Mouse (Mus musculus): ENCODE data around the gene Gm4763.
"Not testable (repeated sequence)": the region's sequence is repeated elsewhere in the genome, so short reads cannot be mapped to it uniquely, and the experiment has no call there.

Gm4763 gene

GRCm38 (mm10) chr7:24726808-24727207 lies at the start of gene Gm4763:
TSS of gene Gm4763 (minus strand) at chr7:24726908.
- not testable (repeated sequence) for DNase-seq (ENCODE audit: low spot score)

DNA sequence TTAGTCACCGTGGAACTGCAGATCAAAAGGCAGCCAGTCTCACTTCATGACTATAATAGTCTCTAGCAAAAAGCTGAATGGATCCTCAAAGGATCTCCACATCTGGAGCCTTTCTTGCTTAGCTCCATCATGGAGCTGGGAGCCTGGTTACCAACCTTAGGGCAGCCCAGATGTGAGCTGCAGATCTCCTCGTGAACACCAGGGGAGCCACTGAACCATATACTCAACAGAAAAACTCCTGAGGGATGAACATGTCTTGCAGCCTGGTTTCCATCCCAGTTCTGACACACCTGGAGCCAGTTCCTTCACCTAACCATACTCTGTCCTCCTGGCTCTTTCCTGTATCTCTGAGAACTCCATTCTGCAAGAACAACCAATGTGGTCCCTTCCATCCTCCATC lies 49.4 kb upstream of the Gm4763 start:
- DNase-seq (ENCODE audit: low spot score) = no peak

GRCm38 (mm10) chr7:24773942-24774535 lies 47.3 kb upstream of the Gm4763 start:
- no peak for DNase-seq (ENCODE audit: low spot score)

GRCm38 (mm10) chr7:24771361-24771760 lies 44.7 kb upstream of the Gm4763 start:
- DNase-seq (ENCODE audit: low spot score) = no peak

- DNase-seq (ENCODE audit: low spot score) = no peak
These were observed 35.9 kb upstream of the Gm4763 start for GRCm38 (mm10) chr7:24762574-24762973.

GRCm38 (mm10) chr7:24761161-24761560 lies 34.5 kb upstream of the Gm4763 start:
- no peak for DNase-seq (ENCODE audit: low spot score)

GRCm38 (mm10) chr7:24760211-24760610 lies 33.5 kb upstream of the Gm4763 start, which contains the start of gene Cd177:
TSS of gene Cd177 (minus strand) at chr7:24760311.
- no peak for DNase-seq (ENCODE audit: low spot score)

DNA sequence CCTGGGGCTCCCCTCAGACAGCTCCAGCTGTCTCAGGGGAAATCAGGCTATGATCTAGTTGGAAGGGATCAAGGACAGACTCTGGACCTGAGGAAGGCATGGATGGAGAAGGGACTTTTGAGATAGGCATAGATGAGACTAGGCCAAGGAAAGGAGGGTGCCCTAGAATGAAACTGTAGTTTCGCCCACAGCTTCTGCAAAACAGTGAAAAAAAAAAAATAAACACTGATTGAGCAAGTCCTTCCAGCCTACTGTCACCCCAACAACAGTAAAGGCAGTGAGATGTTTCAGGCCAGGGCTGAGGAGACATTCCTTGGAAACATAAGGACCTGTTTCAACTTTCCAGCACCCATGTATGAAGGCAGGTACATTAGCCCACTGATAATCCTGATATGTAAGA lies 31.8 kb upstream of the Gm4763 start:
- DNase-seq (ENCODE audit: low spot score) = no peak

GRCm38 (mm10) chr7:24753476-24753875 lies 26.8 kb upstream of the Gm4763 start:
- no peak for DNase-seq (ENCODE audit: low spot score)

- DNase-seq (ENCODE audit: low spot score) = no peak
These were observed 24.9 kb upstream of the Gm4763 start for GRCm38 (mm10) chr7:24751610-24752009.

DNA sequence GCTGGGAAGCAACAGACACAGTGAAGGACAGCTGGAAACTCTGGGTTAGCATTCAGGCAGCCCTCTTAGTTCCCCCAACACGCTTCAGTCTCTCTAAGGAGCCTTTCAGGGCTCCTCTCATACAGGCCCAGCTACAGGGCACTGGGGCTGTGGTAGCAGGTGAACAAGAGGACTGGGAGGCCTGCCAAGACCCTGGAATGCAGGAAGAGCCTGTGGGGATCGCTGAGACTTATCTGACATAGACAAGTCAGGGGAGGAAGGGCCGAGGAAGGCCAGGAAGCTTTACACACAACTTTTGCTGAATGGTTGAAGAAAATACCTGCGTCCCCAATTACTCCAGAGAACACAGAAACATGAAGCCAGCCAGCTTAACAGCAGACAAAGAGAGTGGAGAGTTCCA lies 24.0 kb upstream of the Gm4763 start:
- no peak for DNase-seq (ENCODE audit: low spot score)

- no peak for DNase-seq (ENCODE audit: low spot score)
These were observed 9.4 kb upstream of the Gm4763 start for GRCm38 (mm10) chr7:24735970-24736670.

DNA sequence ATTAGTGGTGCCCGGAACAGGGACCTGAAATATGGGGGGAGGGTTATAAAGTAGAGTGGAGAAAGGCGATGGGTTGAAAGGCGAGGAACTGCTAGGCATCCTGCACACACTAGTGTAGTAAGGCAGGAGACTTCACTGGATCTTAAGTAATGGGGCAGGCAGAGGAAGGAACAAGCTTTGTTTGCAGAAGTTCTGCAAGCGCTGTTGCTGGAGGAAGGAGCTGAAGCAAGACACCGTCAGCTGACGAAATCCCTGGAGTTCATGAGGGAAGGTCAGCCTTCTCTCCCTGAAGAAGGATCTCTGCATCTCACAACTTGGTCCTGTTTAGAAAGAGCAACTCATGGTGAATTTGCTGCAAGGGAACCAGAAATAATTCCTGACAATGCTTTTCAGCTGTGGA lies 11.7 kb downstream of the Gm4763 start:
- no peak for DNase-seq (ENCODE audit: low spot score)

DNA sequence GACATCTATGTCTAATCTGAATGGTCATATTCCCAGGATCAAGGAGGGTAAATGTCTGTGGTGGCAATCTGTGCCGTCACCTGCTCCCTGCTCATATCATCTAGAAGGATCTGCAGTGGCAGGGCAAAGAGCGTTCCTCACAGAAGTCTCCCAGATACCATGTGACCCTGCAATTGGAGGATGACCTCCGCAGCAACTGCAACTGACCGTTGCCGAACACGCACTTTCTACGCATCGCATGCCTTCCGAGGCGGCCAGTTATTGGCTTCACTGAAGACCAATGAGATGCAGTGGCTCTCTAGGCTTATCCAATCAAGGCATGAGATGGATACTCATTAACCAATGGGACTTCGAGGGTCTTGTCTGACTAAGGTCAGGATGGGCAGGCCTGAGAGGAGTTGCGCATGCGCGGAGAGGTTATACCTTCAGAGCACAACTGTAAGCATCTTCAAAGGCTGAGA lies 17.8 kb downstream of the Gm4763 start, which contains the start of gene BC049730:
Gene BC049730, plus strand, starts transcription at position 411 of the 461 bp plus-strand sequence.
- no peak for DNase-seq (ENCODE audit: low spot score)

DNA sequence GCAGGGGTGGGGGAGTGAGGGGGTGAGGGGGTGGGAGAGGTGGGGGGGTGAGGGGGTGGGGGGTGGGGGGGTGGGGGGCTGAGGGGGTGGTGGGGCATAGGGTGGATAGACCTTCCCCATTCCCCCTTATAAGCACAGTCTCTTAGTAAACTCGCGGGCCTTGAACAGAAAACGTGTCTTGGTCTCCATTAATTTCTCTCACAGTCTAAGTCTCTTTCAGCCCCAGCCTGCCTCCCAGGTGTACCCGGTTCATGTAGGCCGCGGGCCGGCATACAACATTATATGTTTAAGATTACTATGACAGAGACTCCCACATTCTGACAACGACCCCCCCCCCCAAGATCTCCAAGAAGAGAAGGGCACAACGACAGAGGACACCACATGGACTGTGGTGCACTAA lies 23.9 kb downstream of the Gm4763 start:
- DNase-seq (ENCODE audit: low spot score) = not testable (repeated sequence)

DNA sequence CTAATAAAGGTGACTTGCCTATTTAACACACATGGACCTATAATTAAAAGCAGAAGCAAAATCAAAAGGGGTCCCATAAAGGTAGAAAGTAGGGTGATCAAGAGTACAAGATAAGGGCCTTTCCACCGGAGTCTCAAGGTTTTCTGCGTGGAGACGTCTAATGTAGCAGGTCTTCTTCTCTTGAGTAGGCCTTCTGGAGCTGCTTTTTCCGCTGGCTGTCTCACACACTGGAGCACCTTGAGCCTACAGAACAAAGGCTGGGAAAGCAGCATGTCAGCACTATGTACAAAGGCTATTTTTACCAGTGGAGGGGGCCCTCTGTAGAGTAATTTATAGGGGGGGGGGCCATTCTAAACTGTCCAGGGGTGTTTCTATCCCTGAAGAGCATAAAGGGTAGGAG lies 28.8 kb downstream of the Gm4763 start:
- not testable (repeated sequence) for DNase-seq (ENCODE audit: low spot score)

- not testable (repeated sequence) for DNase-seq (ENCODE audit: low spot score)
These were observed 34.0 kb downstream of the Gm4763 start for GRCm38 (mm10) chr7:24692693-24693092.

DNA sequence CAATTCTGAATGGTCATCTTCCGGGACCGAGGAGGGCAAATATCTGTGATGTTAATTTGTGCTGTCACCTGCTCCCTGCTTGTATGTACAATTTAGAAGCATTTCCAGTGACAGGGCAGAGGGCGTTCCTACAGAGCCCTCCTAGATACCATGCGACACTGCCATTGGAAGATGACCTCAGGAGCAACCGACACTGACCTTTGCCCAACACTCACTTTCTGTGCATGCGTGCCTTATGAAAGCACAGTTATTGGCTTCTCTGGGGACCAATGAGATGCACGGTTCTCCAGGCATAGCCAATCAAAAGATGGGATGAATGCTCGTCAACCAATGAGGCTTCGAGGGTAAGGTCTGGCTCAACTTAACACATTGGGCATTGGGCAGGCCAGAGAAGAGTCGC lies 39.2 kb downstream of the Gm4763 start:
- not testable (repeated sequence) for DNase-seq (ENCODE audit: low spot score)

- DNase-seq (ENCODE audit: low spot score) = not testable (repeated sequence)
These were observed 42.6 kb downstream of the Gm4763 start for GRCm38 (mm10) chr7:24684121-24684520.

GRCm38 (mm10) chr7:24676575-24676974 lies 50.1 kb downstream of the Gm4763 start, which contains the start of gene Tex101:
TSS of gene Tex101 (minus strand) at chr7:24676675.
- no peak for DNase-seq (ENCODE audit: low spot score)

DNA sequence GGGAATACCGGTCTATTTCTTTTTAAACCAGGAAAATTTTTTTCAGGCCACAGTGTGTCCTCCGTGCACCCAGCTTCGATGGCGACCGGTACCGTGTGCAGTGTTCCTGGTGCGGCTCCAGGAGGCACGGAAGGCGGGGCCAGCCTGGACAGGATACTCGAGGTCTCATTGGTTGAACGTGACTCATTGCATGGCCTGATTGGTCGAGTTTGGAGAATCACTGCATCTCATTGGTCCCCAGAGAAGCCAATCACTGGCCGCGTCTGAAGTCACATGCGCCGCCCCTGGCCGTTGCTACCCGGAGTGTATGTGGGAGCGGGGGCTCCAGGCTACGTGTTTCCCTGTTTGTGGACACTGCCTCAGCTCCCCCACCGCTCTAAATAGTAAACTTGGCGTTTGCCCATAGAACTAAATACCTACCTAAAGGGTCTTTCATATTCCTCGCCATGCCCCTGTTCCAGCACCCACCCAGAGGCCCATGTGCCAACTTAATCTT lies 54.7 kb downstream of the Gm4763 start:
- DNase-seq (ENCODE audit: low spot score) = no peak

Measured in left cerebral cortex, adult 11 months (tissue).